Mouse (Mus musculus) kidney, adult 11 months (tissue): Measurements from ENCODE around the gene Fes.
A peak's percentile ranks its signal among the peaks of the same experiment; 100 is the strongest.

Experiments used
- DNase-seq: peaks from one replicate; pipeline ENCODE4 v3.0.0; 2022

Gene Fes

GRCm38 (mm10) chr7:80343270-80344018 is 44.3 kb downstream of the Fes start:
- no peak for DNase-seq

- DNase-seq: peak; percentile 90
These were observed 44.9 kb downstream of the Fes start, which contains the start of gene Hddc3 for GRCm38 (mm10) chr7:80342858-80343257. TSS of gene Hddc3 (plus strand) at chr7:80343104.

- DNase-seq: no peak
These were observed 46.0 kb downstream of the Fes start for GRCm38 (mm10) chr7:80341793-80342192.

GRCm38 (mm10) chr7:80340793-80341192 is 47.0 kb downstream of the Fes start, which contains the start of gene Unc45a:
TSS of gene Unc45a (minus strand) at chr7:80341005.
- peak; percentile 77 for DNase-seq

GRCm38 (mm10) chr7:80339793-80340628 is 47.7 kb downstream of the Fes start:
- DNase-seq: peak; percentile 98

GRCm38 (mm10) chr7:80339371-80339770 is 48.4 kb downstream of the Fes start:
- peak; percentile 28 for DNase-seq

- DNase-seq: no peak
These were observed 50.8 kb downstream of the Fes start for GRCm38 (mm10) chr7:80336932-80337331.

GRCm38 (mm10) chr7:80334848-80335247 is 52.9 kb downstream of the Fes start:
- DNase-seq: no peak

- no peak for DNase-seq
These were observed 56.3 kb downstream of the Fes start for GRCm38 (mm10) chr7:80331433-80331832.

GRCm38 (mm10) chr7:80330278-80330677 is 57.5 kb downstream of the Fes start:
- DNase-seq: no peak
